Mouse (Mus musculus): Measurements from ENCODE around the gene Rragd. TPM values are rescaled to one million over a fixed set of nuclear protein-coding genes. Genes with fewer than 3 reads are reported as not detected.

The Rragd gene
- polyA plus RNA-seq, 1 experiment from 2014 or later: 37.1 TPM

Other genes with a start within 250 kb of the Rragd start
- gene Lyrm2, start 182.8 kb upstream of the Rragd start, polyA plus RNA-seq (2015; fragmentation: Nextera tagmentation; extraction: Ambion mirVana): 108 and 122 TPM in 2 replicates
- gene Ankrd6, start 32.2 kb upstream of the Rragd start, polyA plus RNA-seq (2015; fragmentation: Nextera tagmentation; extraction: Ambion mirVana): 23.4 and 26.9 TPM in 2 replicates
- gene Ube2j1, start 48.4 kb downstream of the Rragd start, polyA plus RNA-seq (2015; fragmentation: Nextera tagmentation; extraction: Ambion mirVana): 67.8 and 71.3 TPM in 2 replicates
- 0.28 and 0.34 TPM in 2 replicates for gene Gabrr2, start 80.0 kb downstream of the Rragd start, polyA plus RNA-seq (2015; fragmentation: Nextera tagmentation; extraction: Ambion mirVana)
- 0.23 and 0.25 TPM in 2 replicates for gene Gabrr1, start 149.5 kb downstream of the Rragd start, polyA plus RNA-seq (2015; fragmentation: Nextera tagmentation; extraction: Ambion mirVana)
- gene Pm20d2, start 206.7 kb downstream of the Rragd start, polyA plus RNA-seq (2015; fragmentation: Nextera tagmentation; extraction: Ambion mirVana): 2.4 and 2.5 TPM in 2 replicates
- 60.7 and 65.2 TPM in 2 replicates for gene Srsf12, start 226.0 kb downstream of the Rragd start, polyA plus RNA-seq (2015; fragmentation: Nextera tagmentation; extraction: Ambion mirVana)